Mouse (Mus musculus) embryonic fibroblast, embryonic 13.5 days (primary cell): ENCODE measurements around the gene Klf7.

ENCODE experiments used
- CTCF ChIP-seq: IDR thresholded peaks from 2 replicates; pipeline ENCODE4 v1.5.1; 2011; ENCODE audit warnings: mild to moderate bottlenecking, control low read depth, low read length, moderate library complexity, borderline replicate concordance; ENCODE audit not compliant: insufficient read depth
- POLR2A ChIP-seq: IDR thresholded peaks from 2 replicates; pipeline ENCODE4 v1.6.1; 2011; ENCODE audit warnings: low read depth, mild to moderate bottlenecking, control low read depth, low read length, moderate library complexity

DNA sequence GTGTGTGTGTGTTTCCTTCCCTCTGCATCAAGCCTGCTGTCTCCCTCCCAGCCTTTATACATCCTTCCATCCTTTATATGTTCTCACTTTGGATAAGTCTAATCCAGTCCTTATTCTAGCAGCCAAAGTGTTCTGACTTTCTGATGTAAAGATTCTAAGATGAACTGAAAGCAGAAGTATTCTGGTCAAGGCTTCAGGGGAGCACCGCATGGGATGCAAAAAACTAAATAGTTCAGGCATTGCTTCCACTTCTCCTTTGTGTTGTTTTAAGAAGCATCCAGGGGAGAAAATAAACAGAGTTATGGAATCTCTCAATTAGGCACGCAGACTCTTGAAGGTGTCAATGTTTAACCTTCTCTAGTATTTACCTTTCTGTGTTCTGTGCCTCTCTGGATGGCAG, 141.3 kb downstream of the Klf7 start:
- TF ChIP-seq POLR2A (no peak), CTCF (no peak)
